Comparison of ENCODE assay signal across 35 mouse cellular contexts in the genomic region with DNA sequence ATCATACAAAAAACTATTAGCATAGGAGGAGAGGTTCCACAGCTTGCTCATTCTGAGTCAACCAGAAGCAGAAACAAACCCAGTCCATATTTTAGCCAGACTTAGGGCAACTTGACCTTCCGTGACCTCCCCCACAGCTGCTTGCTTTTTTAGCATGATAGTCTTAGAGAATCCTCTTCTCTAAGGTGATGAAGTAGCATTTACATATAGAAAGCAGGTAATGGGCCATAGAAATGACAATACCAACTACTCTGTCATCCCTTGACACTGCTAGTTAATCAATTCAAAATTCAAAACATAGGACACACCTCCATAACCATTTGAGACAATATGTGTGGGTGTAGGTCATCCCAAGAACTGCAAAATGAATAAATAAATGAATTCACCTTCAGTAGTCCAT.
"Had no signal": no experiment of that assay in that cellular context is flagged by ENCODE, and none has a peak within 500 bp of the region (broad histone marks: within the 10 kb centered on the region; RNA-seq: fewer than 3 reads in every experiment).

No protein-coding gene starts in this region.

- H3K9me3 ChIP-seq: heart, embryonic 15.5 days; hindbrain, embryonic 12.5 days; hindbrain, embryonic 15.5 days had no signal

- H3K4me1 ChIP-seq: heart, embryonic 12.5 days; heart, embryonic 13.5 days; heart, embryonic 15.5 days; hindbrain, embryonic 10.5 days; hindbrain, embryonic 12.5 days; hindbrain, embryonic 13.5 days; hindbrain, embryonic 15.5 days; intestine, embryonic 15.5 days; kidney, embryonic 15.5 days had no signal

- H3K9ac ChIP-seq: heart, embryonic 12.5 days; heart, embryonic 13.5 days; heart, embryonic 15.5 days; hindbrain, embryonic 12.5 days; hindbrain, embryonic 13.5 days; hindbrain, embryonic 14.5 days; hindbrain, embryonic 15.5 days; intestine, embryonic 15.5 days; kidney, embryonic 15.5 days had no signal

- DNase-seq: heart, postnatal 10 days; heart, postnatal 14 days; heart, postnatal 36 days; heart, postnatal 4 days; kidney, adult 11 months; kidney, adult 18-20 months; kidney, adult 2 months; kidney, adult 8-10 months; kidney, adult 9 months; kidney, postnatal 10 days; kidney, postnatal 14 days; kidney, postnatal 25 days; kidney, postnatal 36 days; kidney, postnatal 4 days; layer of hippocampus, adult 9-11 months; layer of hippocampus, postnatal 36 days had no signal

- ATAC-seq: hindbrain, embryonic 16.5 days; hindbrain, postnatal 0 days; inflammation-experienced regulatory T-cells, adult 6 months; intestine, embryonic 15.5 days; intestine, embryonic 16.5 days; intestine, postnatal 0 days had no signal

- H3K36me3 ChIP-seq: heart, embryonic 12.5 days; heart, embryonic 13.5 days; heart, embryonic 15.5 days; hindbrain, embryonic 10.5 days; hindbrain, embryonic 12.5 days; hindbrain, embryonic 13.5 days; hindbrain, embryonic 15.5 days; intestine, embryonic 15.5 days; kidney, embryonic 15.5 days had no signal

- H3K27ac ChIP-seq: heart, embryonic 13.5 days; heart, embryonic 15.5 days; hindbrain, embryonic 10.5 days; hindbrain, embryonic 12.5 days; hindbrain, embryonic 13.5 days; hindbrain, embryonic 14.5 days; hindbrain, embryonic 15.5 days; hindbrain, postnatal 0 days; intestine, embryonic 15.5 days; kidney, embryonic 15.5 days; kidney, postnatal 0 days; layer of hippocampus, adult 2 months; left cerebral cortex, adult 2 months had no signal

- H3K27me3 ChIP-seq: heart, embryonic 12.5 days; heart, embryonic 15.5 days; hindbrain, embryonic 12.5 days; hindbrain, embryonic 13.5 days; hindbrain, embryonic 15.5 days; intestine, embryonic 15.5 days; kidney, embryonic 15.5 days had no signal

- H3K4me2 ChIP-seq: heart, embryonic 11.5 days; heart, embryonic 12.5 days; heart, embryonic 13.5 days; heart, embryonic 15.5 days; hindbrain, embryonic 12.5 days; hindbrain, embryonic 13.5 days; hindbrain, embryonic 14.5 days; hindbrain, embryonic 15.5 days; intestine, embryonic 15.5 days; kidney, embryonic 15.5 days had no signal

- H3K4me3 ChIP-seq: heart, embryonic 12.5 days; heart, embryonic 13.5 days; heart, embryonic 15.5 days; hindbrain, embryonic 10.5 days; hindbrain, embryonic 12.5 days; hindbrain, embryonic 13.5 days; hindbrain, embryonic 15.5 days; intestine, embryonic 15.5 days; kidney, embryonic 15.5 days; layer of hippocampus, adult 2 months; left cerebral cortex, adult 2 months had no signal
